Mouse (Mus musculus) naive thymus-derived CD4-positive, alpha-beta T cell, adult 5 months (primary cell): Measurements from ENCODE around the gene Fam117a. TPM values are rescaled to one million over a fixed set of nuclear protein-coding genes. Genes with fewer than 3 reads are reported as not detected.

Source experiments
- polyA plus RNA-seq: library from polyadenylated mRNA; unstranded; fragments of 100-300 nt; shearing (Covaris generic); gene quantifications from one replicate; pipeline ENCODE4 v1.2.1, GENCODE M21; 2017

Fam117a gene
- polyA plus RNA-seq, result 30.9 TPM

DNA sequence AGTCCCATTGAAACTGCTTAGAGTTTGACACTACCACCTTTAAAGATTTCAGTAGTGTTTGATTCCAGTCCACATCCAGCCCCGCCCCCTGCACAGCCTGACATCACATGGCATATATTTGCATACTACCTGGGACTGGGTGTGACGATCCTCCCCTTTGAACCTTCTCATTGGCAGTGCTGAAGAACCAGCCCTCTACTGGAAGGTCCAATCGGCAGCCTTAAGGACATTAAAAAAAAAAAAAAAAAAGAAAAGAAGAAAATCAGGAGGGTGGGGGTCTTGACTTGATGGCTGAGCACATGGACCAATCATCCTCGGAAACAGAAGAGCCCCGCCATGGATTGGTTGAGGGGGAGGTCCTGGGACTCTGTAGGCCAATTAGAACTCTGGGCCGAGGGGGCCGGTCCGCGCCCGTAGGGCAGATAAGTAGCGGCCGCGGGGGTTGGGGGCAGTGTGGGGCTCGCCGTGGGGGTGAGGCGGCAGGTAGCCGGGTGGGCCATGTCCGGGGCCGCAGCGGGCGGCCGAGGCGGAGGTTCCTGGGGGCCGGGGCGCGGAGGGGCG lies at the start of gene Fam117a:
Fam117a (plus strand) TSS at position 451 of the 561 bp plus-strand sequence.

DNA sequence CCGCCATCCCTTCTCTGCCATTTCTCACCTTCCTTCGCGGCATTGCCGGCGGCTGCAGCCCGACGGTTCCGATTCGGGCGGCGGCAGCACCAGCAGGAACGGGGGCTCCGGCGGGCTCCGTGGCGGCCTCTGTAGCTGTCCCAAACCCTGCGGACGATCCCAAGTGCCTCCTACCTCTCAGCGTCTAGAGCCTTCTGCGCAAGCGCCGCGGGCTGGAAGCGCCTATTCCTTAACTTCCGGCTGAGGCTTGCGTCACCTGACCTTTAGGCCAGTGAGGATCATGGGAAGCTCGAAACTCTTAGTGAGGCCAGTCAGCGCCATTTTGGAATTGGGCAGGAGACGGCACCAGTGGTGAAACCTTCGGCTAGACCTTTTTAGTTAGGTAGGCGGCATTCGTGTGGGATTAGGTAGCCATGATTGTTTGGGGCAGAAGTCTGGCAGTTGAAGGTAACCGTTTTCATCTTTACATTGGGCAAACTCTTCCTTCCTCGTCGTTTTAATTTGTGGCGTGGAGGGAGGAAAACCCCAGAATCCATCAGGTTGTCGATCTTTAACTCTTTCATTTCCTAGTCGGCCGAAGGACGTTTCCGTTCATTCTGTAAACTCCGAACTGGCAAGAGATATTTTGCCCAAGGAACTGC lies 26.7 kb upstream of the Fam117a start, which contains the start of gene Kat7:
Kat7 (minus strand) TSS at position 240 of the 641 bp plus-strand sequence.

DNA sequence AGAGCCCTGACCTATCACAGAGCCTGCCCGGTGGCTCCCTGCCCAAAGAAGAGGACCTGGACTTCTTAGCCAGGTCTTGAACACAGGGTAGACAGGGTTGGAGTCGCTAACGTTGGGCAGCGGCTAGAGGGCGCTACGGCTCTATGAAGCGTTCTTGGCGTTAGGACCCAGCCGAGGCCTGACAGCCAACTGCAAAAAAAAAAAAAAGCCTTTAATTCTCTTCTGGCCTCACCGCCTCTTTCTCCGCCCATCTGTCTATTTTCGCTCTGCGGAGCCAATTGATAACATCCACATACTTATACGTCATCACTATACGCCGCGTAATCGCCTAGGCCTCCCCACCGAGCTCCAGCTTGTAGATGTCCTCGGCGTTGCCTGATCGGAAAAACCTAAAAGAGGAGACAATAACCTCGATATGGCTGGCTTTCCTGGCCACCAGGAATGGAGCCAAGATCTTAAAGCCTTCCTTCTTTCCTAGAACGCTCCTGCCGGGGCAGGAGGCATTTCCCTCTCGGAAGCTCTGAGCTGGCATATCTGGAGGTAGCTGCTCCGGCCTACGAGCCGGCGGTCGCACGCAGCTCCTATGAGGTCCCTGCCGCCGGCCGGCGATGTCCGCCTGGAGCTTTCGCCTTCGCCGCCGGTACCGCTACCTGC lies 47.6 kb downstream of the Fam117a start, which contains the start of gene Slc35b1:
Slc35b1 (plus strand) TSS at position 374 of the 654 bp plus-strand sequence.

DNA sequence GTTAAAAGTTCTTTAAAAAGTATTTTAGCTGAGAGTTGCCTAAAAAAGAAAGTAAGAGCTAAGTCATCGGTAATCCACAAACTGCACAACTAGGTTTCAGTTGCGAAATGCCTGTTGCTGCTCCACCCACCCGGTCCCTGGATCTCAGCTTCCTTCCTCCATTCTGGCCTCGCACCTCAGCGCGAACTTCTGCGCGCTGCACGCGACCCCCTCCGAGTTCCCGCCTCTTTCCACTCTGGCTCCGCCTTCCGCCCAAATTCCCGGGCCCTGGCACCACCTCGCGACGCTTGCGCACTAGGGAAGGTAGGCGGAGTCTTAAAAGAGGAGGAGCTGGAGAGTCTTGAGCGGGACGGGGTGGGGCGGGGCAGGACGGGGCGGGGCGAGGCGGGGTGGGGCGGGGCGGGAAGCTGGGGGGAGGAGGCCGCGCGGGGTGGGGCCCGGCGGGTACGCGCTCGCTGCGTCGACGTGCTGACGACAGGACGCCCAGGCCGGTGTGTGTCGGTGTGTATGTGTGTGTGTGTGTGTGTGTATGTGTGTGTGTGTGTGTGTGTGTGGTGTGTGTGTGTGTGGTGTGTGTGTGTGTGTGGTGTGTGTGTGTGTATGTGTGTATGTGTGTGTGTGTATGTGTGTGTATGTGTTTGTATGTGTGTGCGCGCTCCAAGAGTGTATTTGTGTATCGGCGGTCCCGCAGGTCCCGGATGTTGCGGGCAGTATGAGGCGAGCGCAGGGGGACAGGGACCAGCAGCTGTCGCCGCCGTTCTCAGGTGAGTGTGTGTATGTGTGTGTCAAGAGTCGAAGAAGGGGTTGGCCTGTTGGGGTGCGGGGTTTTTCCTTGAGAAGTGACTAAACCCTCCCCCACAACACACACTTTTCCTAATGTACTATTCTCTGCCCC lies 77.1 kb downstream of the Fam117a start, which contains the start of gene Spop:
Spop (plus strand) TSS at position 440 of the 895 bp plus-strand sequence.

Other genes starting within 250 kb of the Fam117a start
- gene Dlx3, start 216.9 kb upstream of the Fam117a start, polyA plus RNA-seq, result not detected
- not detected for gene Dlx4, start 190.8 kb upstream of the Fam117a start, polyA plus RNA-seq
- gene Tac4, start 75.5 kb upstream of the Fam117a start, polyA plus RNA-seq, result not detected
- gene Kat7, start 26.8 kb upstream of the Fam117a start, polyA plus RNA-seq, result 114 TPM
- gene Slc35b1, start 47.7 kb downstream of the Fam117a start, polyA plus RNA-seq, result 51.0 TPM
- gene Spop, start 77.1 kb downstream of the Fam117a start, polyA plus RNA-seq, result 198 TPM
- not detected for gene Nxph3, start 177.6 kb downstream of the Fam117a start, polyA plus RNA-seq